Mouse (Mus musculus) lung, embryonic 16.5 days (tissue): ENCODE measurements around the gene D17Wsu92e. TPM values are rescaled to one million over a fixed set of nuclear protein-coding genes. Genes with fewer than 3 reads are reported as not detected.

Experiments used
- ATAC-seq: fragments of 200-750 bp; cut with Nextera tagmentation; 2 replicates; pipeline ENCODE4 v1.8.0; 2017; ENCODE audit warnings: low read depth, mild to moderate bottlenecking, moderate library complexity
- H3K27ac ChIP-seq: fragments of 300-500 bp; sonication (generic); 2 replicates; pipeline ENCODE4 v1.5.1; 2014; ENCODE audit warnings: mild to moderate bottlenecking, control low read depth, low read length
- H3K27me3 ChIP-seq: fragments of 300-500 bp; sonication (generic); 2 replicates; pipeline ENCODE4 v1.6.1; 2014; ENCODE audit warnings: low read depth, low read length, mixed read lengths; ENCODE audit not compliant: control insufficient read depth, insufficient read depth
- H3K36me3 ChIP-seq: fragments of 300-500 bp; sonication (generic); 2 replicates; pipeline ENCODE4 v1.6.1; 2014; ENCODE audit warnings: low read length; ENCODE audit not compliant: control insufficient read depth, insufficient read depth
- H3K4me1 ChIP-seq: fragments of 300-500 bp; sonication (generic); replicated peaks from 2 replicates; pipeline ENCODE4 v1.6.1; 2014; ENCODE audit warnings: low read length, mixed read lengths; ENCODE audit not compliant: control insufficient read depth, insufficient read depth
- H3K4me2 ChIP-seq: fragments of 300-500 bp; sonication (generic); 2 replicates; pipeline ENCODE4 v1.6.1; 2014; ENCODE audit warnings: low read depth, low read length, control low read depth
- H3K4me3 ChIP-seq: fragments of 300-500 bp; sonication (generic); 2 replicates; pipeline ENCODE4 v1.5.1; 2014; ENCODE audit warnings: mild to moderate bottlenecking, low read length, control low read depth
- H3K9ac ChIP-seq: fragments of 300-500 bp; sonication (generic); 2 replicates; pipeline ENCODE4 v1.6.1; 2014; ENCODE audit warnings: low read length, control low read depth
- H3K9me3 ChIP-seq: fragments of 300-500 bp; sonication (generic); 2 replicates; pipeline ENCODE4 v1.6.1; 2016; ENCODE audit warnings: low read length; ENCODE audit not compliant: control insufficient read depth
- WGBS: fragments of 180-500 bp; shearing (Covaris S2); extraction: QIAGEN DNeasy Blood & Tissue Kit; methylation state at CpG from one replicate; pipeline ENCODE4 v1.1.7; 2014; 5-methylcytosine and 5-hydroxymethylcytosine counted together
- polyA plus RNA-seq: library from polyadenylated mRNA; unstranded; fragments of >200 nt; fragmentation: Nextera tagmentation; extraction: Ambion mirVana; gene quantifications from 2 replicates; pipeline ENCODE4 v1.2.1, GENCODE M21; 2015

D17Wsu92e gene
- polyA plus RNA-seq, 1 experiment from 2014 or later: 14.6 TPM

DNA sequence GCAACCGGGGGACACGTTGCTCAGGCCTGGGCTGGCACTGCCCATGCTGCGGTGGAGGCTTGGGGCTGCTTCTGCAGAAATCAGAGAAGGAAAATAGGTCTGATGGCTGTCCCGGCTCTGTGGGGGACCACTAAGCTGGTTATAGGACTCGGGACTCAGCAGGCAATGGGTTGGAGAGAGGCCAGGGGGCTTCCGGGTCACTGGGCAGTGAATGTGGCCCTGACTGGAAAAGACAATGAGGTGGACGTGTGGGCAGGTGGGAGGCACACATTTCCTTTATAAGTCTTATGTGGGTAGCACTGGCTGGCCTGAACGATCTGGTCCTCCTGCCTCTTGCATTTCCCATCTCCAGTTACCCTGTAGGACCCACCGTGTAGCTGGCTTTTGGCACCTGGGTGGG, 100.1 kb downstream of the D17Wsu92e start:
- Histone ChIP-seq H3K4me1 (peaks cover under 1% of the 10 kb centered on the region; the same call in 1 of the 2 replicates), H3K9ac (no peak overlapping the region), H3K27ac (no peak overlapping the region), H3K9me3 (no peaks in the 10 kb centered on the region), H3K4me2 (no peak overlapping the region), H3K4me3 (no peak overlapping the region), H3K36me3 (no peaks in the 10 kb centered on the region), H3K27me3 (no peaks in the 10 kb centered on the region)
- WGBS: 59% methylated on average over 9 of the region's 9 CpGs
- no peak for ATAC-seq

DNA sequence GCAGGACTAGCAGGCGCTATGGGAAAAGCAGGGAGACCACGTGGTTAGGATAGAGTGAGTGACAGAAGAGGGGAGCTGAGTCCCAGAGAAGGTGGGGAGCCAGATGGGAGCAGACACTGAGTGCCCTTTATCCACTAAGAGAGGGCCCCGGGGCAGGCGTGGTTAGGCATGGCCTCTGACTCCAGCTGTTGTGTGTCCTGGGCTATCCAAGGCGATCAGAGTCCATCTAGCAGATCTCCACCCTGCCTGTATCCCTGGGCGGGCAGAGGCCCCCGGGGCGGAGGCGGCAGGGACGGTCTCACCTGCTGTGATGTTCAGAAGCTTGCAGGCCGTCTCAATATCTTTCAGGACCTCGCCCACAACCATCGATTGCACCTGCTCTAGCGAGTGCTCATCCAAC, 100.8 kb downstream of the D17Wsu92e start:
- Histone ChIP-seq H3K9me3 (no peaks in the 10 kb centered on the region), H3K4me2 (no peak overlapping the region), H3K27me3 (no peaks in the 10 kb centered on the region), H3K36me3 (no peaks in the 10 kb centered on the region), H3K4me1 (no peaks in the 10 kb centered on the region), H3K4me3 (no peak overlapping the region), H3K27ac (no peak overlapping the region), H3K9ac (no peak overlapping the region)
- WGBS: 68% methylated on average over 14 of the region's 14 CpGs
- no peak for ATAC-seq

DNA sequence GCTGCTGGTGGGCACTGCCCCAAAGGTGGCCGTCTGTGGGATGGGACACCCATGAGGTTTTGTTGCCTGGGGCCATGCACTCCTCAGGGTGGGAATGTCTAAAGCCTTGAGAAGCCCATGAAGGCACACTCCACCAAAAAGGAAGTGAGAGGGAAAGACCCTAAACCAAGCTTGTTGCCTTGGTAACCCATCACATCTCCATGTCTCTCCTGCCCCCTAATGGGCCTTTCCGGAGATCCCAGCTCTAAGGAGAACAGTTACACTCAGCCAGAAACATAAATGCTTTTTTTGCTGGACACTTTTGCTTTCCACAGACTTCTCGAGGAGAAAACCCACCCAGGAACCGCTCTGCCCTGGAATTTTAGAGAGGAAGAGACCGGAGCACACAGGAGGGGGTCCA, 102.2 kb downstream of the D17Wsu92e start:
- Histone ChIP-seq H3K36me3 (no peaks in the 10 kb centered on the region), H3K27ac (no peak overlapping the region), H3K4me2 (no peak overlapping the region), H3K9me3 (no peaks in the 10 kb centered on the region), H3K4me3 (no peak overlapping the region), H3K4me1 (no peaks in the 10 kb centered on the region), H3K27me3 (no peaks in the 10 kb centered on the region), H3K9ac (no peak overlapping the region)
- 53% methylated on average over 5 of the region's 5 CpGs for WGBS
- ATAC-seq: no peak

DNA sequence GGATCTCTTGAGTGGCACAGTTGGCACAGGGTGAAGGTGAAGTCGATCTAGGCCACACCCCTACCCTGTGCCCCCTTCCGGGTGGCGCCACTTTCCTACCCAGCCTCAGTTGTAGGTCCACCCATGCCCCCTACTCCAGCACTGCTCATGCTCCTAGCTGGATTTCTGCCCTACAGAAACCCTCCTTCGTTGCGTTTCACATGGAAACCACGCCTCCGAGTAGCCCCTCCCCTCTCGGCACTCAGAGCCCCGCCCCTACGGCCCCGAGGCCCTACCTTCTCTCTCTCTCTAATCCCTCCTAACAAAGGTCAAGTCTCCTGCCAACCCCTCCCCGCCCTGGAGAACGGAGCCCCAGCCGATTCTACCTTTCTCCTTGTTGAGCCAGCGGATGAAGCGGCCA, 103.6 kb downstream of the D17Wsu92e start:
- WGBS: 5% methylated on average over 16 of the region's 16 CpGs
- H3K9ac ChIP-seq: peak overlapping the region; percentile 36; the same call in 1 of the 2 replicates

DNA sequence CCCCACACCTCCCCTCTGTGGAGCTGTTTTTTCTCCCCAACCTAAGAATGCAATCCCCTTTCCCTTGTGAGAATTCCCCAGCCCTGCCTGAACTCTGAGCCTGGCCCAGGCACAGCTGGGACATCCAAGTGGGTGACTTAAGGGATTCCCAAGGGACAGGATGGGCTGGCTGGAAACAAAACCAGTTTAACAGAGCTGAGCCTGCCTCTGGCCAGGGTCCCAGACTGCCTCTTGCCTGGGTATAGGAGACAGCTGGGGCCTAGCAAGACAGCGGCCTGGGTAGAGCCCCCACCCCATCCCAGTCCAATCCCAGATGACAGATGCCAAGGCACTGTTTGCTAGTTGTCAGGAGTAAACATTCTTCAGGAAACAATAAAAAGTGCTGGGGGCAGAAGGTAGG, 107.6 kb downstream of the D17Wsu92e start:
- H3K27me3 ChIP-seq: no peaks in the 10 kb centered on the region
- 40% methylated on average over 1 of the region's 1 CpGs for WGBS
- H3K4me2 ChIP-seq: no peak overlapping the region
- no peak overlapping the region for H3K27ac ChIP-seq
- no peaks in the 10 kb centered on the region for H3K36me3 ChIP-seq
- H3K9ac ChIP-seq: no peak overlapping the region
- no peak overlapping the region for H3K4me3 ChIP-seq
- H3K9me3 ChIP-seq: no peaks in the 10 kb centered on the region
- ATAC-seq: peak; percentile 59
- peaks cover 7% of the 10 kb centered on the region for H3K4me1 ChIP-seq

More for the DNA sequence above, 103.6 kb downstream of the D17Wsu92e start:
- Histone ChIP-seq H3K27ac (no peak overlapping the region), H3K9me3 (no peaks in the 10 kb centered on the region), H3K36me3 (no peaks in the 10 kb centered on the region), H3K27me3 (no peaks in the 10 kb centered on the region), H3K4me2 (peak overlapping the region; percentile 40), H3K4me3 (peak overlapping the region; percentile 37), H3K4me1 (no peaks in the 10 kb centered on the region)
- peak; percentile 36 for ATAC-seq

DNA sequence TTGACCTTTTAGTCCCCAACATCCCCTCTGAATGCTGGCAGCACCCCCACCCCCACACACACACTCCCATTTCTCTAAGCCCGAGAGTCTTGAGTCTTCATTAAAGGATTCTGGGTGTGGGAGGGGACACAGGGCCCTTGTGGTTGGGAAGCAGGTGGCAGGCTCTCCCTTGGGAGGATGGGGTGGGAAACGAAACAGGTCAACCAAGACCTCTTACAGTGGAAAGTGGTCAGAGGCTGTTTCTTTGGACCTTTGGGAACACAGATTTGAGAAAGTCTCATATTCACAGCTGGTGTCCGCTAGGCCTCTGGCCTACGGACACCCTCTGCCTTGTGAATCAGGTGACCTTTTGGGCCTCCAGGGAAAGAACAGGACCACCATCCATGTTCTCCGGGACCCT, 110.8 kb downstream of the D17Wsu92e start:
- no peak for ATAC-seq
- no peaks in the 10 kb centered on the region; the same call in 1 of the 2 replicates for H3K27me3 ChIP-seq
- WGBS: 74% methylated on average over 5 of the region's 5 CpGs

DNA sequence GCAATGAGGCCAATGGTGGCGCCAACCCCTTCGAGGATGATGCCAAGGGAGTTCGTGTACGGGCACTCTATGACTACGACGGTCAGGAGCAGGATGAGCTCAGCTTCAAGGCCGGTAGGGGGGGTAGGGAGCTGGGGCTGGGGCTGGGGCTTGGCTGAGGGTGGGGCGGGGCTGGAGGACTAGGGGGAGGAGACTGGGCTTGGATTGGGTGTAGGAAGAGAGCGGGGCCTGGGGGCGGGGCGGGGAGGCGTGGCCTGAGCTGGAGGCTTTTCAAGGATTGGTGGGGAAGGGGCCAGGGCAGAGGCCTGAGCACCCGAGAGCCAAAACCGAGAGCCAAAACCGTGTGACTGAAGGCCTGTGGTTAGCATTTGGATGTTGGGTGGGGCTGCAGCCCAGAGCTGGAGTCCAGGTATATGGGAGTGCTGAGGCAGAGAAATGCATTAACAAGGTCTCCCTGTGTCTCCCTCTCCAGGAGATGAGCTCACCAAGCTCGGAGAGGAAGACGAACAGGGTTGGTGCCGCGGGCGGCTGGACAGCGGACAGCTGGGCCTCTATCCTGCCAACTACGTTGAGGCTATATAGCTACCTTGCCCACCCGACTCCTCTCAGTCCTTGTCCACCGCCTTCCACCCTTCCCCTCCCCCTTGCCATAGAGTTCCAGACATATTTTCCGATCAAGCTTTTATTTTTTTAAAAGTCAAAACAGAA, 112.3 kb downstream of the D17Wsu92e start:
- peaks cover 7% of the 10 kb centered on the region for H3K4me1 ChIP-seq
- H3K4me2 ChIP-seq: peak overlapping the region; percentile 66
- 1% methylated on average over 25 of the region's 25 CpGs for WGBS
- no peaks in the 10 kb centered on the region for H3K36me3 ChIP-seq
- no peaks in the 10 kb centered on the region for H3K9me3 ChIP-seq
- no peaks in the 10 kb centered on the region; the same call in 1 of the 2 replicates for H3K27me3 ChIP-seq
- H3K9ac ChIP-seq: peak overlapping the region; percentile 52
- peak; percentile 94 for ATAC-seq
- no peak overlapping the region for H3K27ac ChIP-seq
- peak overlapping the region; percentile 44 for H3K4me3 ChIP-seq

More for the DNA sequence above, 110.8 kb downstream of the D17Wsu92e start:
- Histone ChIP-seq H3K4me2 (no peak overlapping the region), H3K27ac (no peak overlapping the region), H3K36me3 (no peaks in the 10 kb centered on the region), H3K9ac (no peak overlapping the region), H3K9me3 (no peaks in the 10 kb centered on the region), H3K4me3 (no peak overlapping the region), H3K4me1 (peaks cover 7% of the 10 kb centered on the region)

DNA sequence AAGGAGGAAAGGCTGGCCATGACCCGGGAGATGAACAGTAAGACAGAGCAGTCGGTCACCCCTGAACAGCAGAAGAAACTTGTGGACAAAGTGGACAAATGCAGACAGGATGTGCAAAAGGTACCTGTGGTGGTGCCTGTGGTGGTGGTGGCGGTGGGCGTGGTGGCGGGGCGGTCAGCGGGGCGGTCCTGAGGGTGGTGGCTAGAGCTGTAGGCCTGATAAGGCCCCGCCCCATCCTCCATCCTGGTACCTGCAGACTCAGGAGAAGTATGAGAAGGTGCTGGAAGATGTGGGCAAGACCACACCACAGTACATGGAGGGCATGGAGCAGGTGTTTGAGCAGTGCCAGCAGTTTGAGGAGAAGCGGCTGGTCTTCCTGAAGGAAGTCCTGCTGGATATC, 114.8 kb downstream of the D17Wsu92e start:
- H3K36me3 ChIP-seq: no peaks in the 10 kb centered on the region
- no peak overlapping the region for H3K9ac ChIP-seq
- H3K4me3 ChIP-seq: no peak overlapping the region
- H3K4me1 ChIP-seq: peaks cover 15% of the 10 kb centered on the region
- H3K4me2 ChIP-seq: no peak overlapping the region
- 39% methylated on average over 10 of the region's 10 CpGs for WGBS
- H3K27me3 ChIP-seq: no peaks in the 10 kb centered on the region; the same call in 1 of the 2 replicates
- H3K9me3 ChIP-seq: no peaks in the 10 kb centered on the region
- H3K27ac ChIP-seq: no peak overlapping the region
- no peak for ATAC-seq

DNA sequence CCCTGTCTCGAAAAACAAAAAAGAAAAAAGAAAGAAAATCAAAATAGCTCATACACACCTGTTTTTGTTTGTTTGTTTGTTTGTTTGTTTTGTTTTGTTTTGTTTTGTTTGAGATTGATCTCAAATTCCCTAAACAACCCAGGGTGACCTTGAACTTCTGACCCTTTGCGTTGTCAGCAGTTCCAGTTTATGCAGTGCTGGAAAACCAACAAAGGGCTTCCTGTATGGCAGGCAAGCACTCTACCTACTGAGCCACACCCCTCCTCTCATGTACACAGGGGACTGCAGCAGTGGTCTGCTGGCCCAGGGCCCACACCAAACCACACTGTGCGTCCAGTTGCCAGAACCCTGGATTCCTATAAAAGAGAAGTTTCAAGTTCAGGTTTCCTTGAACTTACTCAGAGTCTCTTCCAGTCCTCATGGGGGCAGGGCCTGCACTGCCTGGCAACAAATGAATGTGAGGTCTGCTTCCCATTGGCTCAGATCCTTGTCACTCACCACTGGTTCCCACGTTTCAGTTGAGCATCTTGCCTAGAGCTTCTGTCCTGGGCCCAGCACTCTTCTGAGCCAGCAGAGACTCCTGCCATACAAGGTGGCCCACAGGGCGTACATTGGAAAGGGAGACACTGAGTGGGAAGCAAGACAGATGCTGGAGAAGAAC, 116.4 kb downstream of the D17Wsu92e start:
- Histone ChIP-seq H3K9ac (no peak overlapping the region), H3K27ac (no peak overlapping the region), H3K36me3 (no peaks in the 10 kb centered on the region), H3K27me3 (no peaks in the 10 kb centered on the region; the same call in 1 of the 2 replicates), H3K9me3 (no peaks in the 10 kb centered on the region; the same call in 1 of the 2 replicates), H3K4me1 (peaks cover 15% of the 10 kb centered on the region), H3K4me2 (no peak overlapping the region), H3K4me3 (no peak overlapping the region)
- ATAC-seq: no peak
- WGBS: 46% methylated on average over 5 of the region's 5 CpGs
